Mouse (Mus musculus) urinary bladder, adult 18-20 months (tissue): ENCODE measurements around the gene Adarb2.
A peak's percentile ranks its signal among the peaks of the same experiment; 100 is the strongest.

Source experiments
- DNase-seq, 2 experiments: peaks; one replicate each; pipeline ENCODE4 v3.0.0; 2022; ENCODE audit warnings: low spot score in 2 of 2, mixed read lengths in 2 of 2

The Adarb2 gene

GRCm38 (mm10) chr13:8369868-8370387 lies 167.3 kb downstream of the Adarb2 start:
- no peak for DNase-seq

GRCm38 (mm10) chr13:8388541-8388940 lies 185.9 kb downstream of the Adarb2 start:
- no peak for DNase-seq

GRCm38 (mm10) chr13:8400265-8401041 lies 197.8 kb downstream of the Adarb2 start:
- DNase-seq = no peak

- no peak for DNase-seq
These were observed 199.7 kb downstream of the Adarb2 start for GRCm38 (mm10) chr13:8402324-8402873.

- DNase-seq = peak in 1 of 2 experiments; percentile 14
These were observed 203.4 kb downstream of the Adarb2 start for GRCm38 (mm10) chr13:8406020-8406419.

GRCm38 (mm10) chr13:8410353-8411318 lies 208.0 kb downstream of the Adarb2 start:
- no peak for DNase-seq

- no peak for DNase-seq
These were observed 221.5 kb downstream of the Adarb2 start for GRCm38 (mm10) chr13:8424019-8424719.

- DNase-seq = no peak
These were observed 236.6 kb downstream of the Adarb2 start for GRCm38 (mm10) chr13:8439188-8439835.

GRCm38 (mm10) chr13:8445415-8445814 lies 242.7 kb downstream of the Adarb2 start:
- no peak for DNase-seq

- DNase-seq = no peak
These were observed 245.7 kb downstream of the Adarb2 start for GRCm38 (mm10) chr13:8448192-8448879.

- DNase-seq = no peak
These were observed 248.9 kb downstream of the Adarb2 start for GRCm38 (mm10) chr13:8451581-8451980.

- DNase-seq = no peak
These were observed 254.2 kb downstream of the Adarb2 start for GRCm38 (mm10) chr13:8456886-8457285.

- DNase-seq = no peak
These were observed 255.2 kb downstream of the Adarb2 start for GRCm38 (mm10) chr13:8457831-8458230.

- no peak for DNase-seq
These were observed 265.1 kb downstream of the Adarb2 start for GRCm38 (mm10) chr13:8467591-8468366.

- DNase-seq = no peak
These were observed 273.6 kb downstream of the Adarb2 start for GRCm38 (mm10) chr13:8476237-8476636.

GRCm38 (mm10) chr13:8478731-8479130 lies 276.1 kb downstream of the Adarb2 start:
- no peak for DNase-seq

- no peak for DNase-seq
These were observed 277.3 kb downstream of the Adarb2 start for GRCm38 (mm10) chr13:8479970-8480369.

GRCm38 (mm10) chr13:8481347-8481746 lies 278.7 kb downstream of the Adarb2 start:
- DNase-seq = no peak

- DNase-seq = no peak
These were observed 282.1 kb downstream of the Adarb2 start for GRCm38 (mm10) chr13:8484592-8485272.
